Mouse (Mus musculus) liver, adult 2 months (tissue): ENCODE measurements around the gene Relt.

Experiments used
- CTCF ChIP-seq: fragments of 200-500 bp; IDR thresholded peaks from 2 replicates; pipeline ENCODE4 v1.5.1; 2011; ENCODE audit warnings: low read depth, low read length, control low read depth
- POLR2A ChIP-seq: fragments of 200-500 bp; IDR thresholded peaks from 2 replicates; pipeline ENCODE4 v1.6.1; 2011; ENCODE audit warnings: low read length, control low read depth; ENCODE audit not compliant: insufficient read depth; ENCODE audit errors: extremely low read depth

- TF ChIP-seq CTCF (no peak), POLR2A (no peak)
Measured at GRCm38 (mm10) chr7:100854137-100854814, 9.0 kb downstream of the Relt start.
